Mouse (Mus musculus): Measurements from ENCODE around the gene Erh.

GRCm38 (mm10) chr12:80595968-80596367, 48.2 kb downstream of the Erh start:
- TF ChIP-seq POLR2A (IDR thresholded peaks at IDR 0.05; ENCODE audit: control insufficient read depth, extremely low read depth, insufficient read depth, low read length, poor library complexity), result no peak
- TF ChIP-seq CTCF (IDR thresholded peaks at IDR 0.05; ENCODE audit: borderline replicate concordance, control insufficient read depth, extremely low read depth, insufficient read depth, low read length, poor library complexity), result no peak

Measured in thymus, adult 2 months (tissue).